Mouse (Mus musculus) adipocyte (in vitro differentiated cells): ENCODE measurements at regions not wholly inside any gene's neighbourhood (a gene's known extent, or its start where the extent isn't known, plus 50 kb on each side); places are given as distances from the start of the nearest gene placed in this dataset.

Experiments
- DNase-seq: peaks from one replicate; pipeline ENCODE4 v3.0.0-alpha.2; 2016; ENCODE audit warnings: low spot score

DNA sequence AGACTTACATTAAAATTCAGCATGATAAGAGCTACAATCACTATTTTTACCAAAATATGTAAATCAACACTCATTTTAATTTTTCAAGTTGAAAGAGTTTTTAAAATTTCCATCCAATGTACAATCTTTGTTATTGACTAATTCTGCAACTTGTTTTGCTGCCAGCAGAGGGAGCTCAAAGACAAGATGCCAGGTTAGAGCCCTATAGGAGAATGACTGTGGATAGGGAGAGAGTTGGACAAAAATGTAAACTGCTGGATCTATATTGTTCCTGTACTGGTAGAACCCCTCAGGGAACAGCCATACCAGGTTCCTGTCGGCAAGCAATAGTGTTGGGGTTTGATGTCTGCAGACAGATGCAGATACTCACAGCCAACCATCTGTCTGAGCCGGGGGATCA lies 288.8 kb upstream of the 4930550L24Rik start:
- DNase-seq, result peak; percentile 14
